Mouse (Mus musculus) embryonic facial prominence, embryonic 14.5 days (tissue): Measurements from ENCODE around the gene Plac1. TPM values are rescaled to one million over a fixed set of nuclear protein-coding genes. Genes with fewer than 3 reads are reported as not detected.

Experiments used
- ATAC-seq: fragments of 200-750 bp; cut with Nextera tagmentation; 2 replicates; pipeline ENCODE4 v1.8.0; 2017; ENCODE audit warnings: low read depth, moderate number of reproducible peaks, moderate TSS enrichment
- DNase-seq: peaks from one replicate; pipeline ENCODE4 v3.0.0-alpha.2; 2015; ENCODE audit warnings: low spot score
- H3K27ac ChIP-seq: fragments of 300-500 bp; sonication (generic); replicated peaks from 2 replicates; pipeline ENCODE4 v1.5.1; 2014; ENCODE audit warnings: low read depth, mild to moderate bottlenecking, low read length, moderate library complexity
- H3K27me3 ChIP-seq: fragments of 300-500 bp; sonication (generic); replicated peaks from 2 replicates; pipeline ENCODE4 v1.6.1; 2014; ENCODE audit warnings: low read length; ENCODE audit not compliant: control insufficient read depth, insufficient read depth
- H3K36me3 ChIP-seq: fragments of 300-500 bp; sonication (generic); 2 replicates; pipeline ENCODE4 v1.6.1; 2014; ENCODE audit warnings: low read length, mixed read lengths; ENCODE audit not compliant: control insufficient read depth, insufficient read depth
- H3K4me1 ChIP-seq: fragments of 300-500 bp; sonication (generic); 2 replicates; pipeline ENCODE4 v1.6.1; 2014; ENCODE audit warnings: antibody characterized with exemption, low read length; ENCODE audit not compliant: control insufficient read depth, insufficient read depth
- H3K4me2 ChIP-seq: fragments of 300-500 bp; sonication (generic); 2 replicates; pipeline ENCODE4 v1.6.1; 2014; ENCODE audit warnings: low read depth, mild to moderate bottlenecking, low read length, moderate library complexity, mixed read lengths
- H3K4me3 ChIP-seq: fragments of 300-500 bp; sonication (generic); 2 replicates; pipeline ENCODE4 v1.5.1; 2014; ENCODE audit warnings: low read depth, mild to moderate bottlenecking, low read length
- H3K9ac ChIP-seq: fragments of 300-500 bp; sonication (generic); 2 replicates; pipeline ENCODE4 v1.6.1; 2014; ENCODE audit warnings: low read depth, mild to moderate bottlenecking, low read length, moderate library complexity, mixed read lengths
- H3K9me3 ChIP-seq: fragments of 300-500 bp; sonication (generic); 2 replicates; pipeline ENCODE4 v1.6.1; 2016; ENCODE audit warnings: low read length; ENCODE audit not compliant: control insufficient read depth
- WGBS: fragments of 180-500 bp; shearing (Covaris S2); extraction: QIAGEN DNeasy Blood & Tissue Kit; methylation state at CpG from one replicate; pipeline ENCODE4 v1.1.7; 2014; 5-methylcytosine and 5-hydroxymethylcytosine counted together
- polyA plus RNA-seq: library from polyadenylated mRNA; unstranded; fragments of >200 nt; fragmentation: Nextera tagmentation; extraction: Ambion mirVana; gene quantifications from 2 replicates; pipeline ENCODE4 v1.2.1, GENCODE M21; 2014

Plac1 gene
- polyA plus RNA-seq, 1 experiment from 2014 or later = 13.7 TPM

DNA sequence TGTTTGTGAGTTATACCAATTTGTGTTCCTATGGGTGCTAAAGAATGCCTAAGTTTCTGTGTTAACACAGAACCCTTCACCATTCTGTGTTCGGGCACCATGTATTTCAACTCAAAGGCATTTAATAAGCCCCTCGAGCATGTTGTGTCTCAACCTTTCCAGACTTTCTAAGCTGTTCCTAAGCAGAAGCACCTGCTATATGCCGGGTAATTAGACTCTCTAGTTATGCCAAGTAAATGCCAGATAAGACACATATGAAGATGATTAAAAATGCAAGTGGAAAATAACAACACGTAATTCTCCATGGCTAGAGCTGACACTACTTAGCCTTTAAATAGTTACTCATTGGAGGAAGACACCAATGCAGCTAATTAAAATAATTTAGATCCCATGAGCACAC is 142.1 kb downstream of the Plac1 start:
- Histone ChIP-seq H3K4me1 (peaks cover 9% of the 10 kb centered on the region; the same call in 1 of the 2 replicates), H3K36me3 (no peaks in the 10 kb centered on the region), H3K27me3 (0 out of 2 replicates have a peak, but pooled peaks cover 2% of the 10 kb centered on the region), H3K27ac (0 out of 2 replicates have a peak overlapping the region, but pooled peaks have one; percentile 44), H3K4me2 (no peak overlapping the region), H3K9me3 (no peaks in the 10 kb centered on the region), H3K9ac (no peak overlapping the region), H3K4me3 (no peak overlapping the region)
- ATAC-seq = no peak
- no peak for DNase-seq
- WGBS = 46% methylated on average over 4 of the region's 4 CpGs

DNA sequence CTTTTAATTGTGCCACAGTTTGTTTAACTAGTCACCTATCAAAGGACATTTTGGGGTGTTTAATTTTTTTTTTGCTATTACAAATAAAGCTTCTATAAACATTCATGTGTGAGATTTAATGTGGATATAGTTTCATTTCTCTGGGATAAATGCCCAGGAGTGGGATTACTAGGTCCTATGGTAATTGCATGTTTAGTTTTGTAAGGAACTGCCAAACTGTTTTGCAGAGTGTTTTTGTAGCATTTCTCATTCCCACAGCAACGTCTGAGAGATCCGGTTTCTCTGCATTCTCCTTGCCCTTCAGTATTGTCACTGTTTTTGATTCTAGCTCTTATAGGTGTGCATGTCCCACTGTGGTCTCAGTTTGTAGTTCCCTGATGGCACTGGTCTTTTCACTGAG is 146.5 kb downstream of the Plac1 start:
- DNase-seq (peak; percentile 78), ATAC-seq (0 out of 2 replicates have a peak, but pooled peaks have one; percentile 26)
- WGBS = 32% methylated on average over 2 of the region's 2 CpGs
- Histone ChIP-seq H3K36me3 (no peaks in the 10 kb centered on the region), H3K4me1 (no peaks in the 10 kb centered on the region), H3K4me3 (no peak overlapping the region), H3K27me3 (0 out of 2 replicates have a peak, but pooled peaks cover 3% of the 10 kb centered on the region), H3K9me3 (no peaks in the 10 kb centered on the region), H3K4me2 (no peak overlapping the region), H3K27ac (peak overlapping the region; percentile 39; the same call in 1 of the 2 replicates), H3K9ac (no peak overlapping the region)

DNA sequence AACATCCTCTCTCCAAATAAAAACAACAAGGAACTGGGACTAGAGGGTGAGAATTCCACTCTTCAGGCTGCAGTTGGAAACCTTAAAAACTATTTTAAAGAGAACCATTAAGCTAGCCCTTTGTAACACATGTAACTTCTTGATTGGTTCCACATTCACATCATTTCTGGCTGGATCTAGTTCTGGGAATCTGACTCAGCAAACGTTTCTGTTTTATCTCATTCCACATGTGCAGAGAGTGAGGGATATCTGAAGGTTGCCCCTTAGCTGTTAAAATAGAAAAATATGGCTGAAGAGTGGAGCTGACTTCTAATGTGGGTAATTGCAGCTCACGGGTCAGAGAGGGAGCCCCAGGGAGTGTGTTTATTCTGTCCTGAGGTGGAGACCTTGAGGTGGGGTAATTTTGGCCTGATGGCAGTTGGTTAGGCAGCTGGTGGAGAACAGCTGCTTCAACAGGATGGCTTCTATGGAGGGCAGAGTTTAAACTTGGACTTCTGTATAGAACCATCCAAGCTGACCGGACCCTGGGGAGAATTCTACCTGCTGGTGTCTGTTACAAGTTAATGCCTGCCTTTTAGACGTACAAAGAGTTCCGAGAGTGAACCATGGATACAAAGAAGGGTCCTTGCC is 151.1 kb downstream of the Plac1 start:
- 44% methylated on average over 5 of the region's 5 CpGs for WGBS
- Histone ChIP-seq H3K36me3 (no peaks in the 10 kb centered on the region), H3K4me2 (no peak overlapping the region), H3K27me3 (0 out of 2 replicates have a peak, but pooled peaks cover 3% of the 10 kb centered on the region), H3K4me1 (no peaks in the 10 kb centered on the region), H3K4me3 (no peak overlapping the region), H3K9ac (no peak overlapping the region), H3K9me3 (no peaks in the 10 kb centered on the region), H3K27ac (peak overlapping the region; percentile 64)
- ATAC-seq = peak; percentile 41; the same call in 1 of the 2 replicates
- DNase-seq = peak; percentile 64

GRCm38 (mm10) chrX:53087202-53087601 is 152.7 kb downstream of the Plac1 start:
- Histone ChIP-seq H3K4me1 (no peaks in the 10 kb centered on the region), H3K9ac (no peak overlapping the region), H3K27ac (no peak overlapping the region), H3K9me3 (no peaks in the 10 kb centered on the region), H3K4me3 (no peak overlapping the region), H3K36me3 (no peaks in the 10 kb centered on the region), H3K4me2 (no peak overlapping the region), H3K27me3 (no peaks in the 10 kb centered on the region)
- 68% methylated on average over 1 of the region's 1 CpGs for WGBS
- DNase-seq (no peak), ATAC-seq (no peak)

DNA sequence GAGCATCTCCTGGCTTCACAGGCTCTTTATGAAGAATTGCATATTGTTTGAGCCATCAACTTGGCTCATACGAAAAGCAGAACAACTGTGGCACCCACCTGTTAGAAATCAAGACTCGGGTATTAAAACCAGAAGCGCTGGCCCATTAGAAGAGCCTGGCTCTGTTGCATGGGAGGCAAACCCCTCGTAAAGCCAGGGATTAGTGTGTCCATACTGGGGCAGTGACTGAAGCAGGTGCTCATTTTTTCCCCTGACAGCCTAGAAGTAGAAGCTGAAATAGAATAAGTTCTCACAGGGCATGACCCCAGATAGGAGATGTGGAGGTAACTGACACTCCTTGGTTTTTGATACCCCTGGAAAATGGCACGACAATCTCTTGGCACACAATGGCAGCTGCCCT is 154.4 kb downstream of the Plac1 start:
- ATAC-seq (no peak), DNase-seq (peak; percentile 59)
- Histone ChIP-seq H3K4me2 (no peak overlapping the region), H3K9ac (no peak overlapping the region), H3K27me3 (no peaks in the 10 kb centered on the region), H3K4me1 (no peaks in the 10 kb centered on the region), H3K27ac (no peak overlapping the region), H3K9me3 (no peaks in the 10 kb centered on the region), H3K4me3 (no peak overlapping the region), H3K36me3 (no peaks in the 10 kb centered on the region)
- 52% methylated on average over 5 of the region's 5 CpGs for WGBS

DNA sequence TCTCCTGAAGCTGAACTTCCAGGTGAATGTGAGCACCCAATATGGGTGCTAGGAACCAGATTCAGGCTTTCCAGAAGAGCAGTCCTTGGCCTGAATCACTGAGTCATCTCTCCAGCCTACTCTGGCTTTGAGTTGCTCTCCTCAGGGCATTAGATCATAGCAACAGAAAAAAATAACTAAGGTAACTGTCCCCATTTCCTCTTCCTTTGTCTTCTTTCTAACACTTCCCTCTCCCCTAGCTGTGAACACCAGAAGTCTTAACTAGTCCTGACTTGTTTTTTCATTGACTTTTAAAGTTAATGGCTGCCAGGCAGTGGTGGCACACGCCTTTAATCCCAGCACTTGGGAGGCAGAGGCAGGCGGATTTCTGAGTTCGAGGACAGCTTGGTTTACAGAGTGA is 175.5 kb downstream of the Plac1 start:
- H3K27ac ChIP-seq = no peak overlapping the region

GRCm38 (mm10) chrX:53059426-53060007 is 180.4 kb downstream of the Plac1 start:
- peak overlapping the region; percentile 61; the same call in 1 of the 2 replicates for H3K9ac ChIP-seq
- peaks cover 3% of the 10 kb centered on the region for H3K4me1 ChIP-seq
- ATAC-seq (no peak), DNase-seq (peak; percentile 38)
- no peaks in the 10 kb centered on the region for H3K9me3 ChIP-seq
- peak overlapping the region; percentile 93 for H3K27ac ChIP-seq
- no peaks in the 10 kb centered on the region for H3K27me3 ChIP-seq
- peaks cover 3% of the 10 kb centered on the region; the same call in 1 of the 2 replicates for H3K36me3 ChIP-seq
- peak overlapping the region; percentile 58; the same call in 1 of the 2 replicates for H3K4me3 ChIP-seq
- peak overlapping the region; percentile 64 for H3K4me2 ChIP-seq
- 35% methylated on average over 11 of the region's 11 CpGs for WGBS

More for the DNA sequence above, 175.5 kb downstream of the Plac1 start:
- Histone ChIP-seq H3K4me3 (no peak overlapping the region), H3K36me3 (no peaks in the 10 kb centered on the region), H3K9me3 (no peaks in the 10 kb centered on the region), H3K4me1 (peaks cover 1% of the 10 kb centered on the region), H3K9ac (no peak overlapping the region), H3K4me2 (no peak overlapping the region), H3K27me3 (no peaks in the 10 kb centered on the region)
- WGBS = 88% methylated on average over 3 of the region's 3 CpGs
- DNase-seq = no peak
- ATAC-seq = no peak

- WGBS = 16% methylated on average over 31 of the region's 33 CpGs
- Histone ChIP-seq H3K4me1 (peaks cover 3% of the 10 kb centered on the region), H3K36me3 (peaks cover 9% of the 10 kb centered on the region), H3K4me2 (peak overlapping the region; percentile 64), H3K4me3 (peak overlapping the region; percentile 58), H3K9me3 (no peaks in the 10 kb centered on the region), H3K27me3 (no peaks in the 10 kb centered on the region), H3K27ac (peak overlapping the region; percentile 93), H3K9ac (peak overlapping the region; percentile 61)
- DNase-seq (peak; percentile 48), ATAC-seq (no peak)
Measured at GRCm38 (mm10) chrX:53058459-53059280, 181.2 kb downstream of the Plac1 start.
